Mouse (Mus musculus): Measurements from ENCODE around the gene Fancd2os. TPM values are rescaled to one million over a fixed set of nuclear protein-coding genes. Genes with fewer than 3 reads are reported as not detected.

Gene Fancd2os
- not detected for total RNA-seq (2023)

DNA sequence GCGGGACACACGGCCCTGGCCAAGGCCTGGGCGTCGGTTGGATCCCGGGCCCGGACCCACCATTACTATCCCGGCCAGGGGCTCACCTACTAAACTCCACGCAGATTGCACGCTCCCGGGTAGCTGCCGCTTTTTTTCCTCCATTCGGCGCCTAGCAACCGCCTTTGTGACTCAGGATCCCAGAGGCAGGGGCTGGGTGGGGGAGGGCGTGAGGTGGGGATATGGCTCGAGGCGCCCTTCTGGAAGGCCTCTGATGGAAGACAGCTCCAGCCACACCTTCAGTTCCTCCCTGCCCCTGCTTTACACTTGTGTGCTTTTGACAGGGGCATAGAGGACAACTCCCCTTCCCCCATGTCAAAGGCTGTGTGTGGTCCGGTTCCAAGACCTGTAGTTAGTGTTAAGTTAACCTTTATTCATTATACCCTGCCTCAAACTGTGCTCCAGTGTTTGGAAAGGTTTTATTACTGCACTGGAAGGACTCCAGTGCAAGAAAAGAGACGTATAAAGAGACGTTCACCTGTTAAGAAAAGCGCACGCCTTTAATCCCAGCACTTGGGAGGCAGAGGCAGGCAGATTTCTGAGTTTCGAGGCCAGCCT, at the start of gene Fancd2os:
TSS of gene Fancd2os (minus strand) at position 173 of the 597 bp plus-strand sequence.

DNA sequence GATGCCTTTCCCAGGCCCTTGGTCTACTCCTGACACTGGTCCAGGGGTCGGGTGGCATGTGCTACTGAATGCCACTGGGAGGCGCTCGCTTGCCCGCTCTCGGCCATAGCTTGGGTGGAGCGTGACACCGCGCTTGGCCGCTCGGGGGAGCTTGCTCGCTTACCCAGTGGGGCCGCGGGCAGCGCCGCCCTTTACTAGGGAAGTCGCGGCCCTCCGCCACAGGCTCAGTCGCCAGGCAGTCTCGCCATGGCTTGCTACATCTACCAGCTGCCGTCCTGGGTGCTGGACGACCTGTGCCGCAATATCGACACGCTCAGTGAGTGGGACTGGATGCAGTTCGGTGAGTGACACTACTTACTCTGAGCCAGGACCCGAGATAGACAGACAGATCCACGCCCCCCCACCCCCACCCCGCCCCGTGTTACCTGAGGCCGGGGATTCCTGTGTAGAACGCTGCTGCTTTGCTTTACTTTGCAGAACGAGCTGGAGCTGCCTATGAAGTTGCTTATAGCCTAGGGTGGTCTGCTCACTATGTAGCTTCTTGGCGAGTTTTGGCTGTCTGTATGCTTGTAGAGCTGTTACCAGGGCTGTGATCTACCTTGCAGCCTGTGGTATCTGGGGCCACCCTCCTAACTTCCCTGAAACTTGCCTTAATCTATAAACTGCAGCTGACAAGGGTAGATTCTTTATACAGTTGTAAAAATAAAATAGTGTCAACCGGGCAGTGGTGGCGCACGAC, 38.0 kb upstream of the Fancd2os start, which contains the start of gene Irak2:
TSS of gene Irak2 (plus strand) at position 166 of the 739 bp plus-strand sequence.

DNA sequence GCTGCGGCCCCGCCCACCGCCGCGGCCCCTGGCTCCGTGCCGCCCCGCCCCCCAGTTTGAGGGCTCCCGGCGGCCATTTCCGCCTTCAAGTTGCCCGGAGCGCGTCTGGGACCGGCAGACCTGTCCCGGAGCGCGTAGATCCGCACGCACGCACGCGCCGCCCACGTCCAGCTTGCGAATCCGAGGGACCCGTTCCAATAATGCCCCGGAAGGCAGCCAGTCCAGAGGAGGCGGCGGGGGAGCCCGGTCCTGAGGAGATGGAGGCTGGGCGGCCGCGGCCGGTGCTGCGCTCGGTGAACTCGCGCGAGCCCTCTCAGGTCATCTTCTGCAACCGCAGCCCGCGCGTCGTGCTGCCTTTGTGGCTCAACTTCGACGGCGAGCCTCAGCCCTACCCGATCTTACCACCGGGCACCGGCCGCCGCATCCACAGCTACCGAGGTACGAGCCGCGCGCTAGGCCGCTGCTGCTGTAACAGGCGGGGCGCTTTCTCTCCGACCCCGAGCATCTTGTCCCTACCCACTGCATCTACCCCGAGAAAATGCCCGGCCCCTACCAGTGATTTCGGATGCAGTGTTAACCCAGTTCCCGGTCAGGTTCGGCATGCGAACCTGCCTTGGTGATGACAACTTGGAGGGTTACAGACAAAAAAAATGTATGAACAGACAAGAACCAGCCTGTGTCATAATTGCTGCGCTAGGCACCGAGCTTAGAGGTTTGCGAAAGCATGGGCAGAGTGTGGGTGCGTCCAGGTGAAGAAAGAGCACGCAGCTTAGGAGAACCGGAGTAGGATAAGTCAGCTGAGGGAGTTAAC, 23.6 kb upstream of the Fancd2os start, which contains the start of gene Vhl:
TSS of gene Vhl (plus strand) at position 19 of the 811 bp plus-strand sequence.

DNA sequence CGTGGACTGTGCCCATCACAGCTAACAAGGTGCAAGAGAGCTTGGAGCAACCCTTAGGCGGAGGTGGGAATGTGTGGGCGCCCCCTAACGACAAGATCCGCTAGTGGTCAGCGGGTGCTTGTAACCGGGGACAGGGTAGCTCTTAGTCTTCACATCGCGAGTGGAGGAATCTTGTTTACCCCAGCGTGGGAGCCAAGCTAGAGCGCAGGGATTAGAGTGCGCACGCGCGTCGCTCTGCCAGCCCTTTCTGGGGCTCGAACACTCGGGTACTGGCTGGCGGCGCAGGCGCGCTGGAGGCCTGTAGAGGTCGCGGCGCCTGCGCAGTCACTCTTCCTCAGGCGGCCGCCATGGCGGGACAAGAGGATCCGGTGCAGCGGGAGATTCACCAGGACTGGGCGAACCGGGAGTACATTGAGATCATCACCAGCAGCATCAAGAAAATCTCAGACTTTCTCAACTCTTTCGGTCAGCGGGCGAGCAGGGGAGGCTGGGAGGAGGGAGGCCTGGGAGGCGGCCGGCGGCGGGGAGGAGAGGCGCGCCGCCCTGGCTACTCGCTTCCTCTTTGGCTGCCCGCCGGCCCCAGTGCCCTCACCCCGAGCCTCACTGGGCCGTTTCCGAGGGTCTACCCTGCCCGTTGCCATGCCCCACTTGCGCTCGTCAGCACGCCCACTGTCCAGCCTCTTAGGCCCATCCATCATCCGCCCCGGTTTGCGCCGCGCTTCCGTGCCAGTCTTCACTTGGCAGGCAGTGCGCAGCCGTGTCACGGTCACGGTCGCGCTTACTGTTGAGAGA, 4.1 kb upstream of the Fancd2os start, which contains the start of gene Brk1:
TSS of gene Brk1 (plus strand) at position 341 of the 792 bp plus-strand sequence.

Other genes starting within 250 kb of the Fancd2os start
- gene Tada3, start 222.8 kb downstream of the Fancd2os start, total RNA-seq (2023) = 10 to 100 TPM; 26.3 to 31.3 TPM
- 100 to 1,000 TPM; 258 to 260 TPM for gene Arpc4, start 222.6 kb downstream of the Fancd2os start, total RNA-seq (2023)
- 10 to 100 TPM; 76.1 to 77.8 TPM for gene Ttll3, start 211.5 kb downstream of the Fancd2os start, total RNA-seq (2023)
- gene Rpusd3, start 181.4 kb downstream of the Fancd2os start, total RNA-seq (2023) = 10 to 100 TPM; 11.7 to 19.9 TPM
- gene Cidec, start 165.0 kb downstream of the Fancd2os start, total RNA-seq (2023) = not detected
- 10 to 100 TPM; 21.8 to 24.1 TPM for gene Jagn1, start 158.1 kb downstream of the Fancd2os start, total RNA-seq (2023)
- under 1 TPM; 0.36 to 0.52 TPM for gene Il17re, start 142.2 kb downstream of the Fancd2os start, total RNA-seq (2023)
- not detected for gene Il17rc, start 129.3 kb downstream of the Fancd2os start, total RNA-seq (2023)
- 10 to 100 TPM; 10.8 to 11.2 TPM for gene Creld1, start 117.4 kb downstream of the Fancd2os start, total RNA-seq (2023)
- gene Prrt3, start 98.8 kb downstream of the Fancd2os start, total RNA-seq (2023) = 1 to 10 TPM; 1.1 to 1.5 TPM
- 10 to 100 TPM; 71.2 to 72.5 TPM for gene Emc3, start 69.1 kb downstream of the Fancd2os start, total RNA-seq (2023)
- 1 to 10 TPM; 3.1 to 5.5 TPM for gene Fancd2, start 69.0 kb downstream of the Fancd2os start, total RNA-seq (2023)
- 100 to 1,000 TPM; 115 to 118 TPM for gene Brk1, start 4.1 kb upstream of the Fancd2os start, total RNA-seq (2023)
- 10 to 100 TPM; 25.2 to 29.0 TPM for gene Vhl, start 23.2 kb upstream of the Fancd2os start, total RNA-seq (2023)
- gene Irak2, start 37.8 kb upstream of the Fancd2os start, total RNA-seq (2023) = 10 to 100 TPM; 47.1 to 50.6 TPM
- 100 to 1,000 TPM; 227 to 259 TPM for gene Tatdn2, start 96.3 kb upstream of the Fancd2os start, total RNA-seq (2023)
- gene Ghrl, start 119.2 kb upstream of the Fancd2os start, total RNA-seq (2023) = 1 to 10 TPM; 5.2 to 5.7 TPM
- gene Sec13, start 140.0 kb upstream of the Fancd2os start, total RNA-seq (2023) = 10 to 100 TPM; 90.2 to 98.0 TPM